Mouse (Mus musculus): ENCODE results near the gene Brca2.

Gene Brca2

DNA sequence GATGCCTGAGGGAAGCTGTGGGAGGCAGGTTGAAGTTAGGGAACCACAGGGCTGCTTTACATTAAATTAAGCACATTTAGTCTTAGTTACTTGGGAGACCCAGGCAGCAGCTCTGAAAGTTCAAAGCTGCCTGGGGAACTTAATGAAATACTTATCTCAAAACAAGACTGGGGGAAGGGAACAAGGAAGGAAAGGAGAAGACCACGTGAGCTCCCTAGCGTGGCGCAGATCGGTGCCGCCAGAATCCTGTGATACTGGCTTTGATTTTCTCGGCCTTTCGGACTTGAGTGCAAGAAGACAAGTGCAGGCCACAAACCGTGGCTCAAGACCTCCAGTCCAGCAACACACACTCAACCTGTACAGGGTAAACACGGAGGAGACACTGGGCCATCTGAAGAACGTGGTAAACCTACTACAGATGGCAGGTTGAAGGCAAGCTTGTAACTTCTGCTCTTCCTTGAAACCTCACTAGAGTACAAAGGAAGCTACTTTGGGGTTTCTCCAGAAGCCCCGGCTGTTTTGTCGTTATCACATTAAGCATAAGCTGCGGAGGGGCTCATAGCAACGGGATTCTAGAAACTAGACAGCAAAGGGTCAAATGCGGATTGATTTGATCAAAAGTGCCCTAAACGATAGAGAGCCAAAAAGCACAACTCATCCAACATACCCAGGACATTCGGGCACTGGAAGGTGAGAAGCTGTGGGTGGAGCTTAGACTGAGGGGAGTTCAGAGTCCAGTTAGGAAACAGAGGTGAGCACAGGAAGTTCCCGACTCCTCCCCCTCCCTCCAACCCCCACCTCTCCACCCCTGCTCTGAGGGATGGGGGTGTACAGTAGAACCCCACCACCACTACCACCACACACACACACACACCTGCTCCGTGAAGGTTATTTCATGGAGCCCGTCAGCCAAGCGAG, 76.0 kb downstream of the Brca2 start:
- DNase-seq (ENCODE audit: low spot score in 2 of 2): no peak

DNA sequence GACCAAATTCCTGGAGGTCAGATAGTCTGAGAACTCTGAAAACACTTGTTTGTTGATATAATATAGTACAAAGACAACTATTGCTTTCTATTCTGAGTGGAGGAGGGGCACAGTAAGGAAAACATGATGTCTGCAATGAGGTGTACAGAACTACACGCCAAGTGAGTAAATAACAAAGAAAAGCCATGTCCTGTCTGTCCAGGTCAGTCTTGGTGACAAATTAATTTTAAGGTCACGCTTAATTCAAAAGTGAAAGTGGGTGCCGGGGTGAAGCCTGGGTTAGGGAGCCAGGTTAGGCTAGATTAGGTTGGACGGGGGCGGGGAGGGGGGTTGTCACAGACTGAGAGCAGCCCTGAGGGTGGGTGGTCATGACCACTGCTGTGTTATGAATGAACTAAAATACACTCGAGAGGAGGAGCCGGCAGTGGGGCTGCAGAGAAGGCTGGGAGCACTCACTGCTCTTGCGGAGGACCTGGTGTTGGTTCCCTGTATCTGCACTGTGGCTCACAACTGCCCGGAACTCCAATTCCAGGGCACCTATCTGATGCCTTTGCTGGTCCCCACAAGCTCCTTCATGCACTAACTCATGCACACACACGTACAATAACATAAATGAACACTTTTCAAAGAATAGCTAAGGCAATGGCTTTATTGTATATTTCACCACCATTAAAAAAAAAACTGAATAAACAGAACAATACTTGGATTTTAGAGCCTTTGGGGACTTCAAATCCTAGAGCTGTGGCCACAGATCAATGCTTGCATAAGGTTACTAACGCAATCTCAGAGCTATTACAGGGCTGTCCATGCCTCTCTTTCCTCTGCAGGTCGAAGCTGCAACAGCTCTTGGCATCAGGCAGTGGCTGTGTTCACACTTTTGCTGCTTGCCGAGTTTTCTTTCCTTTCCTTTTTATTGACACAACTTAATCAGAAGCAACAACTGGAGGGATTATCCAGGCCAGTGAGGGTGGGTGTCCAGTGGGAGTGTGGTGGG, 77.2 kb downstream of the Brca2 start:
- DNase-seq (ENCODE audit: low spot score in 2 of 2): no peak

DNA sequence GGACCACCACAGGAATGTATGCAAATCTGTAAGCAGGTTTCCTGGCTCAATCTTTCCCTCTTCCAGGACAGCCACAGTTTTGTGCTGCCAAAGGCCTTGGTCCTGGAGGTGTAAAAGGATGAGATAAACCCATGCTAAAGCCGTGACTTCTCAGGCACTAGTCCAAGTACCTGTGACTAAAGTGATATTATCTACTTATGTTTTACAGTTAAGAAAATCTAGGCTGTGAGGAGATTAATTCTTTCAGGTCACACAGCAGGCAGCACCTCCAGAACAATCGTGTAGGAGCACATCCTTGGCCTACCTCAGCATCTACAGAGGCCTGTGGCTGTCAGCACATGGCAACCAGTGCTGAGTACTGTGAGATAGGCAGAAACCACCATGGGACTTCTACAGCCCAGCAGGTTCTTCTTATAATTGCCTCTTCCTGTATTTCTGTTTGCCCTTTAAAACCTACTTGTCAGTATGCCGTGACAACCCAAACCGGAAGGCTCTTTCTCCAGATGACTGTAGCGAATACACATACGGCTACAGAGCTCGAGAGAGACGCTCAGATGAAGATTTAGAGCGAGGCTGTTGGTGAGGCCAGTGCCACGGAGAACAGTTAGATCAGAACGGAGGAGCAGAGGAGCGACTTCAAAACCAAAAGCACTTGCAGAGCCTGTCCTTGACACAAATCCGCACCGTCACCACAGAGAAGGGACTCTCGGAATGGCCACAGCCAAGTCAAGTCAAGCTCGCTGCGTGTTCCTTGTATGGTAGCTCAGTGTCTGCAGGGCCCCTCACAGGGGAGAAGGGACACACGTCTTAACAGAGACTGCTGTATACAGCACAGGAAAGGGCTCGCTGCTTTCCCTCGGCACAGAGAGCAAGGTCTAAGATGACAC, 78.4 kb downstream of the Brca2 start:
- peak; percentile 68 to 69 for DNase-seq (ENCODE audit: low spot score in 2 of 2)

DNA sequence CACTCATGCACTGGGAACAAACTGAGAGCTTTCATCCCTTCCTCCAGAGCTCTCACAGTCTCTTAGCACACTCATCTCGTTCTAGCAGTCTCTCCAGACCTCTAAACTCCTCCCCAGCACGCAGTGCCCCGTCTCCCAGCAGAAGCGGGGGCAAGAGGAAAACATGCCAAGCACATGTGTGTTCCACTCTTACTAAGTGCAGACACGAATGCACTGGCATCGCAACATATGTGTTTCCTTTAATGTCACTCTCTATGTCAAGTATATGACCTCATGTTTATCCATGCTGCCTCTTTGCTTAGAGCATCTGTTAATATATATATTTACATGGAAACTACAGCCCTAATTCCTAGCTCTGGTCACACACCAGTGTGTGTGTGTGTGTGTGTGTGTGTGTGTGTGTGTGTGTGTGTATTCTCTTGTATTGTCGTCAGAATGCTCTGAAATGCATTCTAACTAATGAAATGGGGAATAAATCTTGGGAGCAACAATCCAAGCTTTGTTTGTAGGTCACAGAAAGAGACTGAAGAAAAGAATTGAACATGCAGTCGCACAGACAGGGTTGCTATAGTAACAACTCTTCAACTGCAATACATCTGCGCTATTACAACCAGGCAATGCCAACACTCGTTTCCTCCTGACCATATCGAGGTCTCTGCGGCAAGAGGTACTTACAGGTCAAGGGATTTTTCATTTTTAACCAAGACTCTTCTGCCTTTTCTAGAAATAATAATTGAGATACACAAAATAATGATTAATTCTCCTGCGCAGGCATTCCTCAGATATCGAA, 79.2 kb downstream of the Brca2 start:
- no peak for DNase-seq (ENCODE audit: low spot score in 2 of 2)

DNA sequence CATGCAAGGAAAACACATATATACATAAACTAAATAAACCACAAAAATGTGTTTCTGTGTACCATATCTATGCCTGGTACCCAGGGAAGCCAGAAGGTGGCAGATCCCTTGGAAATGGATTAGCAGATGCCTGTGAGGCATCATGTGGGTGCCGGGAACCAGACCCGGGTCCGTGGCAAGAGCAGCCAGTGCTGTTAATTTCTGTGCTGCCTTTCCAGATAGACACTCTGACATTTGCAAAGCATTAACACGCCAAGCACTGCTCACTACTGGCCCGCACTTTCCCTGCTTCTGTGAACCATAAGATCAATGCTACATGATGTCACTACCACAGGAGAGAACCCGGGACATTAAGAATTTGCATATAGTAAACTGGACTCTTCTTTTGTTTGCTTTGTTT, 83.7 kb downstream of the Brca2 start:
- no peak for DNase-seq (ENCODE audit: low spot score in 2 of 2)

DNA sequence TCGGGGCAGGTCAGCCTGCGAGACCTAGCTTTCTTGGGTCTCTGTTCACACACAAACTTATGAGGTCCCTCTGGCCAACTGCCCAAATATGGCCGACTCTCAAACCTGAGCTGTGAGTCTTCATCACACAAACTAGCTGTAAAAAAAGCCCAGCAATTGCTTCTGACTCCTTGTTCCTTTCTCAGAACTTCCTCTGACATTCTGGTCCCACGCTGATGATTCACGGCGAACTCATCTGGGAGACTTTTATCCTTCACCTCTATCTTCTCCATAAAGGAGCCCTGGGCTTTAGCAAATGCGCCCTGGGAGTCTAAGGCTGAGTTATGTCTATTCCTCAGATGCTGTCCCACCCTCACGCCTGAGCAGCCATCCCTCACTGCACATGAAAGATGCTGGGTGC, 85.2 kb downstream of the Brca2 start:
- DNase-seq (ENCODE audit: low spot score in 2 of 2): no peak

DNA sequence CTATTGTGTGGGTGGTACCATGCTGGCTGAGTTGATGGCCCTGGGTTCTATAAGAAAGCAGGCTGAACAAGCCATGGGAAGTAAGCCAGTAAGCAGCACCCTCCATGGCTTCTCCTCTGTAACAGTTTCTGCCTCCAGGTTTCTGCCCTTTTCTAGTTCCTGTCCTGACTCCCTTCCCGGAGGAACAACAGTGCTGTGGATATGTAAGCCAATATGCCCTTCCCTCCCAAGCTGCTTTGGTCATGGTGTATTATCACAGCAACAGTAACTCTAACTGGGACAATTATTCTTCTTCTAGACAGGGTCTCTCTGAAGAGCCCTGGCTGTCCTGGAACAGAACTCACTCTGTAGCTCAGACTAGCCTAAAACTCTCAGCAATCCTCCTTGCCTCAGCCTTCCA, 88.7 kb downstream of the Brca2 start:
- no peak for DNase-seq (ENCODE audit: low spot score in 2 of 2)

DNA sequence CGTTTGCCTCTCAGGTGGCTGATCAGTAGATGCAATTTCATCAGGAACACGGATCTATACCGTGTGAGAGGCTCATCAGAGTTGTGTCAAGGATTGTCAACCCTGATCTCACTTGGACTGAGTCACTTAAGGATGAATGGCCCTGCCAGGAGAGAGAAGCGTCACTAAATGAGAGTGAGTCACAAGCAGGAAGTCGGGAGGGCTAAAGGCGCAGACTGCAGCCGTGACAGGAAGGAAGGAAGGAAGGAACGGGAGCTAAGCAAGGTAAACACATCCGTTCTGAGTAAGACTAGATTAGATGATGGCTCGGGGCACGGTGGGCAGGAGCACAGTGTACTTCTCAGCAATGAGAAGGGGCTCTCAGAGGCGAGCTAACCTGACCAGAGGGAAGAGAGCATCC, 89.3 kb downstream of the Brca2 start:
- DNase-seq (ENCODE audit: low spot score in 2 of 2): peak; percentile 54 to 57

DNA sequence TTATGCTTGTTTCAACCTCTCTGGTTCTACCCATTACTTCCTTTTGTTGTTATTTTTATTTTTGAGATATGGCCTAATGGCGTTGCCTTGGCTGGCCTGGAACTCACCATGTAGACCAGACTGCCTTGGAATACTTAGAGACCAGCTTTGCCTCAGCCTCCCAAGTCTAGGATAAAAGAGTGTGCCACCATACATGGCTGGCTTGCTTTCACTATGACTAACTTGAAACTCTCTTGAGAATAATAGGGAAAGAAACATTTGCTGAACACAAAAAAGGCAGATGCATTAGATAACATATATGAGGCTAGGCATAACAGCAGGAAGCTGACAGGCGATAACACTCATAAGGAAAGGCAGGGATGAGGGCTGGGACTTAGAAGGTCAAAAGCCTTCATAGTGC, 91.6 kb downstream of the Brca2 start:
- no peak for DNase-seq (ENCODE audit: low spot score in 2 of 2)

DNA sequence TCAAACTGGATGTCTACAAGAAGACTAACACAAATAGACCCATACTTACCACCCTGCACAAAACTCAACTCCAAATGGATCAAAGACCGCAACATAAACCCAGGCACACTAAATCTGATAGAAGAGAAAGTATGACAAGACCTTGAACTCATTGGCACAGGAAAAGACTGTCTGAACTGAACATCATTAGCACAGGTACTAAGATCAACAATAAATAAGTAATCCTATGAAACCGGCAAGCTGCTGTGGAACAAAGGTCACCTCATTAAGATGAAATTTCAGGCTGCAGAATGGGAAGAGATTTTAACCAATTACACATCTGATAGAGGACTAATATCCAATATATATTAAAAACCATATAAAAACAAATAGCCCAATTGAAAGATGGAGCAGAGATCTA, 93.8 kb downstream of the Brca2 start:
- DNase-seq (ENCODE audit: low spot score in 2 of 2): no peak

DNA sequence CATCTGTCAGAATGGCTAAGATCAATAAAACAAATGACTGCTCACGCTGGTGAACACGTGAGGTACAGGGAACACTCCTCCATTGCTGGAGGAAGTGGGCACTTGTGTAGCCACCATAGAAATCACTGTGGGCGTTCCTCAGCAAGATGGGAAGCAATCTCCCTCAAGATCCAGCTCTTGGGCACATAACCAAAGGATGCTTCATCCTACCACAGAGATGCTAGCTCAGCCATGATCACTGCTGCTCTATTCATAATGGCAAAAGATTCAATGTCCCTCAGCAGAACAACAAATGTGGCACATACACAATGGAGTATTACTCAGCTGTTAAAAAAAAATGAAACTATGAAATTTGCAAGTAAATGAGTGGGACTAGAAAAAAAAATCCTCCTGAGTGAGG, 94.3 kb downstream of the Brca2 start:
- no peak for DNase-seq (ENCODE audit: low spot score in 2 of 2)

DNA sequence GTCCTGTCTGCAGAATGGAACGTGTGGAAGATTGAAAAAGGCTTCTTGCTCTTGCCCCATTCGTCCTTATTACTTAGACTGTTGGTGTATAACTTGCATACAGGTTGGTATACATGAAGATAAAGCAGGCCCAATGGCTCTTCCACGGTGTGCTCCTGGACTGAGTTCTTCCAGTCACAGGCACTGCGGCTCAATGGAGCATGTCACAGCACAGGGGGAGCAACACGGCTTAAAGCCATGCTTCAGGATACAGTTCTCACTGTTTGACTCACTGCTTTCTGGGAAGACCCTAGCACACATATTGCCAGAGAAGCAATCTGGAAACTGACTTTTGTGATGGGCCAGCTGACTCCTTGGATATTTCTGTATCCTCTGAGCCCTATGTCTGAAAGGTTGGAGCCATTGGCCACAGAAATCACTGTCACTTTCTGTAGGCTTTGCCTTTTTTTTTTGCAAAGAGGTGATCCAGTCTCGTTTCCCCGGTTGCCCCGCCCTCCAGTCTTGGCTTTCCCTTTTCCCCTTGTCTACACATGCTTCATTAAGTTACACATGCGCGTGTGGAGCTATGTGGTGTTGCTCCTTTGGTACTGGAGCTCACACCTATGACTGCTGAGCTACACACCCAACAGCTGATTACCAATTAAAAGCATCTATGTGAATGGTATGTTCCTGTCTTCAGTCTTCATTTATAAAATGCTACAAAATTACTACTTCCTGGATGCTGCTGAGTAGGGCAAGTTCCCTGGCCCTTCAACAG, 96.3 kb downstream of the Brca2 start:
- no peak for DNase-seq (ENCODE audit: low spot score in 2 of 2)

Data from spleen, postnatal 36 days (tissue).